Mouse (Mus musculus): ENCODE measurements around the gene Gm7137. TPM values are rescaled to one million over a fixed set of nuclear protein-coding genes. Genes with fewer than 3 reads are reported as not detected.
"Not testable (repeated sequence)": the region's sequence is repeated elsewhere in the genome, so short reads cannot be mapped to it uniquely, and the experiment has no call there.

The Gm7137 gene
- polyA plus RNA-seq, 1 experiment from 2014 or later = not detected

DNA sequence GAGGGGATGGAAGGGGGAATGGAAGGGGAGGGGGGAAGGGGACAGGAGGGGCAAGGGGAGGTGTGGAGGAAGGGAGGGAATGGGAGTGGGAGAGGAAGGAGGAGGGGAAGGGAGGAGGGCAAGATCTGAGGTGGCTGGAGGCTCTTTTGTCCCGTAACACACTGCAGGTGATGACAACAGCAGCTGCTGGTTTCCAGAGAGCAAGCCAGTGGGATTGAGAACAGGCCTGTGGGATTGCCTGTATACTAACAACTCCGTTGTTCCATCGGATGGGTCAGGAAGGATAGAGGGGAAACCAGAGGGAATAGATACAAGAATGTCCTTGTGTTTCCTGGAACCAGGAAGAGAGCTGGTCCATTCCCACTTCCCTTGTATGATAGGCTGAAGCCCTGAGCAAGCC lies 9.7 kb upstream of the Gm7137 start:
- Histone ChIP-seq H3K4me2 (no peak overlapping the region), H3K4me3 (replicated peaks) (no peak overlapping the region), H3K36me3 (replicated peaks) (no peaks in the 10 kb centered on the region), H3K27me3 (no peaks in the 10 kb centered on the region), H3K27ac (replicated peaks) (no peak overlapping the region), H3K9me3 (replicated peaks) (no peaks in the 10 kb centered on the region), H3K9ac (no peak overlapping the region), H3K4me1 (replicated peaks) (no peaks in the 10 kb centered on the region)
- no peak for ATAC-seq (ENCODE audit: insufficient read depth)
- 33% methylated on average over 3 of the region's 3 CpGs for WGBS (ENCODE audit: insufficient replicate concordance)

DNA sequence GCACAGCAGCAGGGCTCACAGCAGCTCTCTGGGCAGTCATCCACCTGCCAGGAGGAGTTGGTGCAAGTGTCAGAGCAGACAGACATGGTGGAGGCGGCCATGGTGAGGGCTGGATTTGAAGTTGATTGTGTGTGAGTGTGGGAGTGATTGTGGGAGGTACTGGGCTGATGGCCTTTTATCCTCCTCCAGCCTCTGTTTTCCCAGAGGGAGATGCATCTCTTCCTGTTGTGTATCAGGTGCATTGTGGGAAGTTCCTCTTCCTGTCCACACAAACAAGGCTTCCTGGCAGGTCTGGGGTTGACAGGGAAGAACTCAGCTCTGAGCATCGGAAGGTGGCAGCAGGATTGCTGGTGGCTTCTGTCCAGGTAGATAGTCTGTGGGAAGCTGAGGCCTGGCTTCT lies 7.0 kb upstream of the Gm7137 start, which contains the start of gene Gm9639:
TSS of gene Gm9639 (minus strand) at position 101 of the 400 bp plus-strand sequence.
- no peaks in the 10 kb centered on the region for H3K9me3 ChIP-seq (replicated peaks)
- H3K27me3 ChIP-seq = no peaks in the 10 kb centered on the region
- no peak within 1 kb of the TSS for H3K4me2 ChIP-seq
- no peak within 1 kb of the TSS for H3K4me3 ChIP-seq (replicated peaks)
- no peak within 1 kb of the TSS for H3K9ac ChIP-seq
- no peaks in the 10 kb centered on the region for H3K4me1 ChIP-seq (replicated peaks)
- no peak for ATAC-seq (ENCODE audit: insufficient read depth)
- WGBS (ENCODE audit: insufficient replicate concordance) = 23% methylated on average over 2 of the region's 2 CpGs
- H3K36me3 ChIP-seq (replicated peaks) = no peaks in the 10 kb centered on the region
- H3K27ac ChIP-seq (replicated peaks) = no peak within 1 kb of the TSS

DNA sequence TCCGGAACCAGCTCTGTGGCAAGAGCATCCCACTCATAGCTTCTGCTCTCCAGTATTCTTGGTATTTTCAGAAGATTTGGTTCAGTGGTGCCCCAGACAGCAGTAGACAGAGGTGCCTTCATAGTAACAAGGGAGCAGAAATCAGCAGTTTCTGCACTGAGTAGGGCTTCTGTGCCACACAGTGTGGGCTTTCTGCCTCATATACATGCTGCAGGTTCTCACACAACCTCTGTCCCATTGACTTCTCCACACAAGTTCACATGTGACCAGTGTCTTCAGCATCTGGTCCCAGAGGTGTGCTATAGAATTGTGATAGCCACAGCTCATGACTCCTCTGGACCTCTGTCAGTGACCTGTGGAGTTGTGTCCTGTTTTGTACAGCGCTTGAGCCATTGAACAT lies 621 bp upstream of the Gm7137 start:
- Histone ChIP-seq H3K9ac (no peak overlapping the region), H3K9me3 (replicated peaks) (no peaks in the 10 kb centered on the region), H3K27me3 (no peaks in the 10 kb centered on the region), H3K36me3 (replicated peaks) (no peaks in the 10 kb centered on the region), H3K4me1 (replicated peaks) (no peaks in the 10 kb centered on the region), H3K4me3 (replicated peaks) (no peak overlapping the region), H3K4me2 (no peak overlapping the region), H3K27ac (replicated peaks) (no peak overlapping the region)
- 59% methylated on average over 2 of the region's 2 CpGs for WGBS (ENCODE audit: insufficient replicate concordance)
- ATAC-seq (ENCODE audit: insufficient read depth) = no peak

GRCm38 (mm10) chr10:77783396-77783795 lies 4.6 kb downstream of the Gm7137 start:
- H3K36me3 ChIP-seq (replicated peaks) = not testable (repeated sequence)

DNA sequence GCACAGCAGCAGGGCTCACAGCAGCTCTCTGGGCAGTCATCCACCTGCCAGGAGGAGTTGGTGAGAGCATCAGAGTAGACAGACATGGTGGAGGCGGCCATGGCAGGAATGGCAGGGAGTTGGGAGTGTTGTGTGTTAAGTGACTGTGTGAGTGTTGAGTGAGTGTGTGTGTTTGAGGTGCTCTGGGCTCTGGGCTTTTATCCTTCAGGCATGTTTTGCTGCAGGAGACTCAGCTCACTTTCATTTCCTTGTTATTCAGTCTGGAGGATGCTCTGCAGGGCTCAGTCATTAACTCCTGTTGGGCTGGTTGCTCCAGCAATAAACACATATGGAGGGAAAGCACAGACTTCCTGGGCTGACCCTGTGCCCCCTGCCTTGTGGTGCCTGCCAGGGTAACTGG lies 5.6 kb downstream of the Gm7137 start, which contains the start of gene Gm3250:
TSS of gene Gm3250 (minus strand) at position 101 of the 400 bp plus-strand sequence.
- H3K27me3 ChIP-seq; H3K36me3 ChIP-seq (replicated peaks); H3K4me1 ChIP-seq (replicated peaks); H3K9me3 ChIP-seq (replicated peaks); H3K27ac ChIP-seq (replicated peaks); H3K4me2 ChIP-seq; H3K4me3 ChIP-seq (replicated peaks); ATAC-seq (ENCODE audit: insufficient read depth); H3K9ac ChIP-seq: not testable (repeated sequence)
- 22% methylated on average over 1 of the region's 1 CpGs for WGBS (ENCODE audit: insufficient replicate concordance)

More at GRCm38 (mm10) chr10:77783396-77783795, 4.6 kb downstream of the Gm7137 start:
- H3K27me3 ChIP-seq; ATAC-seq (ENCODE audit: insufficient read depth); H3K4me2 ChIP-seq; H3K9ac ChIP-seq; H3K9me3 ChIP-seq (replicated peaks); H3K4me3 ChIP-seq (replicated peaks); H3K4me1 ChIP-seq (replicated peaks); H3K27ac ChIP-seq (replicated peaks): not testable (repeated sequence)
- WGBS (ENCODE audit: insufficient replicate concordance) = 67% methylated on average over 3 of the region's 3 CpGs

DNA sequence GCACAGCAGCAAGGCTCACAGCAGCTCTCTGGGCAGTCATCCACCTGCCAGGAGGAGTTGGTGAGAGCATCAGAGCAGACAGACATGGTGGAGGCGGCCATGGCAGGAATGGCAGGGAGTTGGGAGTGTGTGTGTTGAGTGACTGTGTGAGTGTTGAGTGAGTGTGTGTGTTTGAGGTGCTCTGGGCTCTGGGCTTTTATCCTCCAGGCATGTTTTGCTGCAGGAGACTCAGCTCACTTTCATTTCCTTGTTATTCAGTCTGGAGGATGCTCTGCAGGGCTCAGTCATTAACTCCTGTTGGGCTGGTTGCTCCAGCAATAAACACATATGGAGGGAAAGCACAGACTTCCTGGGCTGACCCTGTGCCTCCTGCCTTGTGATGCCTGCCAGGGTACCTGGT lies 11.2 kb downstream of the Gm7137 start, which contains the start of gene Gm7138:
TSS of gene Gm7138 (minus strand) at position 101 of the 400 bp plus-strand sequence.
- H3K9ac ChIP-seq; H3K27ac ChIP-seq (replicated peaks); H3K4me3 ChIP-seq (replicated peaks); H3K9me3 ChIP-seq (replicated peaks); ATAC-seq (ENCODE audit: insufficient read depth); H3K27me3 ChIP-seq; H3K4me2 ChIP-seq; H3K4me1 ChIP-seq (replicated peaks); H3K36me3 ChIP-seq (replicated peaks): not testable (repeated sequence)
- 48% methylated on average over 1 of the region's 1 CpGs for WGBS (ENCODE audit: insufficient replicate concordance)

GRCm38 (mm10) chr10:77772142-77772541 lies 15.9 kb downstream of the Gm7137 start:
- ATAC-seq (ENCODE audit: insufficient read depth); H3K9ac ChIP-seq; H3K27ac ChIP-seq (replicated peaks); H3K4me3 ChIP-seq (replicated peaks); H3K27me3 ChIP-seq; H3K4me2 ChIP-seq; H3K9me3 ChIP-seq (replicated peaks); H3K36me3 ChIP-seq (replicated peaks); H3K4me1 ChIP-seq (replicated peaks): not testable (repeated sequence)
- 65% methylated on average over 2 of the region's 3 CpGs for WGBS (ENCODE audit: insufficient replicate concordance)

- not testable (repeated sequence) for H3K4me2 ChIP-seq; H3K9me3 ChIP-seq (replicated peaks); H3K9ac ChIP-seq; H3K4me1 ChIP-seq (replicated peaks); H3K36me3 ChIP-seq (replicated peaks); ATAC-seq (ENCODE audit: insufficient read depth); H3K4me3 ChIP-seq (replicated peaks); H3K27me3 ChIP-seq; H3K27ac ChIP-seq (replicated peaks)
- no CpG with 5 or more reads among the region's 1 CpGs for WGBS (ENCODE audit: insufficient replicate concordance)
Measured at GRCm38 (mm10) chr10:77771225-77771624, 16.8 kb downstream of the Gm7137 start, which contains the start of gene Gm3238. TSS of gene Gm3238 (minus strand) at chr10:77771325.

- H3K4me2 ChIP-seq = no peak overlapping the region
- 61% methylated on average over 1 of the region's 1 CpGs for WGBS (ENCODE audit: insufficient replicate concordance)
Measured at GRCm38 (mm10) chr10:77769727-77770126, 18.3 kb downstream of the Gm7137 start.

GRCm38 (mm10) chr10:77759582-77759981 lies 28.4 kb downstream of the Gm7137 start, which contains the start of gene Gm3233:
TSS of gene Gm3233 (minus strand) at chr10:77759682.
- H3K27ac ChIP-seq (replicated peaks); H3K4me2 ChIP-seq; H3K27me3 ChIP-seq; H3K4me3 ChIP-seq (replicated peaks); H3K36me3 ChIP-seq (replicated peaks); H3K9me3 ChIP-seq (replicated peaks); H3K4me1 ChIP-seq (replicated peaks); H3K9ac ChIP-seq; ATAC-seq (ENCODE audit: insufficient read depth): not testable (repeated sequence)
- no CpG with 5 or more reads among the region's 1 CpGs for WGBS (ENCODE audit: insufficient replicate concordance)

More at GRCm38 (mm10) chr10:77769727-77770126, 18.3 kb downstream of the Gm7137 start:
- Histone ChIP-seq H3K36me3 (replicated peaks) (no peaks in the 10 kb centered on the region), H3K9me3 (replicated peaks) (no peaks in the 10 kb centered on the region), H3K4me1 (replicated peaks) (no peaks in the 10 kb centered on the region), H3K27me3 (no peaks in the 10 kb centered on the region), H3K27ac (replicated peaks) (no peak overlapping the region), H3K4me3 (replicated peaks) (no peak overlapping the region), H3K9ac (no peak overlapping the region)
- no peak for ATAC-seq (ENCODE audit: insufficient read depth)

DNA sequence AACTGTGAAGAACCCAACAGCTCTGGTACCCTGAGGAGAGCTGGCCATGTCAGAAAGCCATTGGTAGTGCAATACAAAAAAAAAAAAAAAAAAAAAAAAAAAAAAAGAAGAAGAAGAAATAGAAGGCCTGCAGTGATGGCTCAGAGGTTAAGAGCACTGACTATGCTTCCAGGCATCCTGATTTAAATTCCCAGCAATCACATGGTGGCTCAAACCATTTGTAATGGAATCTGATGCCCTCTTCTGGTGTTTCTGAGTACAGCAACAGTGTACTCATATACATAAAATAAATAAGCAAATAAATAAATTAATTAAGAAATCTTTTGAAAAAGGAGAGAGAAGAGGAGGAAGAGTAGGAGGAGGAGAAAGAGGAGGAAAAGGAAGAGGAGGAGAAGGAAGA lies 34.6 kb downstream of the Gm7137 start:
- no peak overlapping the region for H3K4me3 ChIP-seq (replicated peaks)
- no peaks in the 10 kb centered on the region for H3K4me1 ChIP-seq (replicated peaks)
- no peak overlapping the region for H3K9ac ChIP-seq
- ATAC-seq (ENCODE audit: insufficient read depth) = no peak
- H3K36me3 ChIP-seq (replicated peaks) = no peaks in the 10 kb centered on the region
- no peak overlapping the region for H3K4me2 ChIP-seq
- H3K9me3 ChIP-seq (replicated peaks) = no peaks in the 10 kb centered on the region
- no peaks in the 10 kb centered on the region for H3K27me3 ChIP-seq
- no peak overlapping the region for H3K27ac ChIP-seq (replicated peaks)

- not testable (repeated sequence) for H3K9ac ChIP-seq; H3K4me1 ChIP-seq (replicated peaks); H3K27ac ChIP-seq (replicated peaks); H3K27me3 ChIP-seq; H3K4me3 ChIP-seq (replicated peaks); H3K4me2 ChIP-seq; H3K9me3 ChIP-seq (replicated peaks); H3K36me3 ChIP-seq (replicated peaks); ATAC-seq (ENCODE audit: insufficient read depth)
- WGBS (ENCODE audit: insufficient replicate concordance) = 37% methylated on average over 3 of the region's 3 CpGs
Measured at GRCm38 (mm10) chr10:77752312-77752711, 35.7 kb downstream of the Gm7137 start.
